9 mouse cellular contexts compared by ENCODE assay signal in genomic region chr8:88635474-88636397, GRCm38 (mm10). TPM values are rescaled to one million over a fixed set of nuclear protein-coding genes. Genes with fewer than 3 reads are reported as not detected.
DNase-seq lines count a peak whose midpoint lies in the region; TF ChIP-seq lines count a peak whose summit lies in the region.
"Had no signal": no experiment of that assay in that cellular context is flagged by ENCODE, and none has a peak within 500 bp of the region (broad histone marks: within the 10 kb centered on the region; RNA-seq: fewer than 3 reads in every experiment).

Gene Snx20 (minus strand): TSS chr8:88636128.

- DNase-seq in layer of hippocampus, adult 2 months (ENCODE audit: low spot score in 2 of 2): no peak
- DNase-seq in layer of hippocampus, adult 8-10 months (ENCODE audit: low spot score in 2 of 2): no peak
- peak; percentile 52 for DNase-seq in large intestine, adult 2 months (ENCODE audit: low read depth, low spot score)
- peak; percentile 78 for DNase-seq in monocyte, adult 2 months (ENCODE audit: low read depth in 1 of 2, low spot score in 2 of 2)
- peak; percentile 19 for DNase-seq in yolk sac, embryonic 10.5 days (ENCODE audit: low spot score)
- DNase-seq in adrenal gland, adult 8-10 months: no peak
- DNase-seq in embryo, embryonic 10.5 days (ENCODE audit: low spot score): no peak
- no peak for DNase-seq in left cerebral cortex, adult 2 months (ENCODE audit: extremely low spot score in 1 of 2, low spot score in 2 of 2)

- intact Hi-C loops in left cerebral cortex, adult 2 months (cut with DNase I): no loop called here

- no peak for TF ChIP-seq CTCF in layer of hippocampus, adult 2 months (conservative IDR thresholded peaks at IDR 0.05)
- no peak; the same call in 1 of the 2 replicates for TF ChIP-seq CTCF in left cerebral cortex, adult 2 months (IDR thresholded peaks at IDR 0.05)

- peak within 1 kb of the TSS; percentile 2; the same call in 1 of the 2 replicates for H3K27ac ChIP-seq in layer of hippocampus, adult 2 months
- H3K27ac ChIP-seq in left cerebral cortex, adult 2 months: no peak within 1 kb of the TSS
- H3K27ac ChIP-seq: forebrain, embryonic 13.5 days had no signal

- H3K4me3 ChIP-seq in layer of hippocampus, adult 2 months: peak within 1 kb of the TSS; percentile 9; the same call in 1 of the 2 replicates
- H3K4me3 ChIP-seq in left cerebral cortex, adult 2 months: no peak within 1 kb of the TSS
- H3K4me3 ChIP-seq: forebrain, embryonic 13.5 days had no signal

- 35% methylated on average over 14 of the region's 14 CpGs for WGBS in large intestine, adult 2 months

RNA-seq across cellular contexts. Expression of gene Snx20, which starts in this region (rescaled TPM):
- 1 to 10 TPM; 1.4 to 2.0 TPM for total RNA-seq in layer of hippocampus, adult 2 months (2021)
- total RNA-seq in layer of hippocampus, adult 8-10 months (2022): 1 to 10 TPM; 1.8 to 6.2 (median 3.3) TPM
- 21.3 and 43.2 TPM in 2 replicates for polyA plus RNA-seq in large intestine, adult 2 months (2012; rRNA removed)
- total RNA-seq in adrenal gland, adult 8-10 months (2022): 1 to 10 TPM; 1.2 to 3.0 (median 2.4) TPM
- 1 to 10 TPM in 1 of 2 experiments, under 1 TPM in 1; 0.98 to 1.6 TPM for total RNA-seq in left cerebral cortex, adult 2 months (2021)

Comparison
In these comparisons a context has a peak if more than half of its experiments do, and no peak if none do; other contexts are left out.
1. DNase-seq: peak in large intestine, adult 2 months (single experiment), monocyte, adult 2 months (2 of 2) and yolk sac, embryonic 10.5 days (single experiment); none in layer of hippocampus, adult 2 months (0 of 2), layer of hippocampus, adult 8-10 months (0 of 2), adrenal gland, adult 8-10 months (single experiment), embryo, embryonic 10.5 days (single experiment) and left cerebral cortex, adult 2 months (0 of 2).